Mouse (Mus musculus): ENCODE results near the gene Zfp281. TPM values are rescaled to one million over a fixed set of nuclear protein-coding genes. Genes with fewer than 3 reads are reported as not detected.

Zfp281 gene
- total RNA-seq, 2 experiments from 2014 or later: 34.6 to 38.6 TPM

- TF ChIP-seq CTCF (IDR thresholded peaks at IDR 0.05): no peak
- no peak overlapping the region for H3K27ac ChIP-seq
- no peak for DNase-seq (ENCODE audit: extremely low spot score in 1 of 2, low spot score in 2 of 2)
- no peak overlapping the region for H3K4me3 ChIP-seq
- intact Hi-C loops (cut with DNase I): no loop called here
These were observed 24.6 kb upstream of the Zfp281 start for GRCm38 (mm10) chr1:136600067-136600466.

- no peak for DNase-seq (ENCODE audit: extremely low spot score in 1 of 2, low spot score in 2 of 2)
- H3K4me3 ChIP-seq: no peak overlapping the region
- no peak for TF ChIP-seq CTCF (IDR thresholded peaks at IDR 0.05)
- intact Hi-C loops (cut with DNase I): no loop called here
- H3K27ac ChIP-seq: no peak overlapping the region
These were observed 23.9 kb upstream of the Zfp281 start for GRCm38 (mm10) chr1:136600647-136601345.

- TF ChIP-seq CTCF (IDR thresholded peaks at IDR 0.05): no peak
- Histone ChIP-seq H3K27ac (no peak overlapping the region), H3K4me3 (no peak overlapping the region)
- DNase-seq (ENCODE audit: extremely low spot score in 1 of 2, low spot score in 2 of 2): no peak
- intact Hi-C loops (cut with DNase I): no loop called here
These were observed 23.3 kb upstream of the Zfp281 start for GRCm38 (mm10) chr1:136601346-136601888.

- no peak for TF ChIP-seq CTCF (IDR thresholded peaks at IDR 0.05)
- DNase-seq (ENCODE audit: extremely low spot score in 1 of 2, low spot score in 2 of 2): no peak
- no peak overlapping the region for H3K4me3 ChIP-seq
- intact Hi-C loops (cut with DNase I): no loop called here
- H3K27ac ChIP-seq: no peak overlapping the region
These were observed 22.4 kb upstream of the Zfp281 start for GRCm38 (mm10) chr1:136602303-136602702.

- intact Hi-C loops (cut with DNase I): no loop called here
- H3K27ac ChIP-seq: no peak overlapping the region
- no peak for DNase-seq (ENCODE audit: extremely low spot score in 1 of 2, low spot score in 2 of 2)
- TF ChIP-seq CTCF (IDR thresholded peaks at IDR 0.05): no peak; the same call in 1 of the 2 replicates
- H3K4me3 ChIP-seq: no peak overlapping the region
These were observed 20.5 kb upstream of the Zfp281 start for GRCm38 (mm10) chr1:136604190-136604589.

GRCm38 (mm10) chr1:136605790-136606189 is 18.9 kb upstream of the Zfp281 start:
- no peak for TF ChIP-seq CTCF (IDR thresholded peaks at IDR 0.05)
- H3K4me3 ChIP-seq: no peak overlapping the region
- no peak for DNase-seq (ENCODE audit: extremely low spot score in 1 of 2, low spot score in 2 of 2)
- intact Hi-C loops (cut with DNase I): no loop called here
- no peak overlapping the region for H3K27ac ChIP-seq

GRCm38 (mm10) chr1:136606278-136606677 is 18.4 kb upstream of the Zfp281 start:
- no peak overlapping the region for H3K27ac ChIP-seq
- intact Hi-C loops (cut with DNase I): no loop called here
- no peak overlapping the region for H3K4me3 ChIP-seq
- no peak for TF ChIP-seq CTCF (IDR thresholded peaks at IDR 0.05)
- no peak for DNase-seq (ENCODE audit: extremely low spot score in 1 of 2, low spot score in 2 of 2)

GRCm38 (mm10) chr1:136608339-136609261 is 16.1 kb upstream of the Zfp281 start:
- Histone ChIP-seq H3K27ac (no peak overlapping the region), H3K4me3 (no peak overlapping the region)
- TF ChIP-seq CTCF (IDR thresholded peaks at IDR 0.05): no peak
- no peak for DNase-seq (ENCODE audit: extremely low spot score in 1 of 2, low spot score in 2 of 2)
- intact Hi-C loops (cut with DNase I): no loop called here

- TF ChIP-seq CTCF (IDR thresholded peaks at IDR 0.05): no peak
These were observed 12.9 kb upstream of the Zfp281 start for GRCm38 (mm10) chr1:136611803-136612202.

GRCm38 (mm10) chr1:136613300-136613751 is 11.4 kb upstream of the Zfp281 start:
- intact Hi-C loops (cut with DNase I): loop anchor here (2.0 kb wide), 1 partner anchor 125 kb away; no protein-coding TSS in a partner anchor
- no peak overlapping the region for H3K4me3 ChIP-seq
- TF ChIP-seq CTCF (IDR thresholded peaks at IDR 0.05): no peak
- DNase-seq (ENCODE audit: extremely low spot score in 1 of 2, low spot score in 2 of 2): no peak
- peak overlapping the region; percentile 54 for H3K27ac ChIP-seq

More at GRCm38 (mm10) chr1:136611803-136612202, 12.9 kb upstream of the Zfp281 start:
- intact Hi-C loops (cut with DNase I): loop anchor here (2.0 kb wide), 1 partner anchor 127 kb away; no protein-coding TSS in a partner anchor
- no peak for DNase-seq (ENCODE audit: extremely low spot score in 1 of 2, low spot score in 2 of 2)
- Histone ChIP-seq H3K4me3 (no peak overlapping the region), H3K27ac (peak overlapping the region; percentile 28; the same call in 1 of the 2 replicates)

- Histone ChIP-seq H3K27ac (no peak overlapping the region), H3K4me3 (no peak overlapping the region)
- intact Hi-C loops (cut with DNase I): no loop called here
- no peak for TF ChIP-seq CTCF (IDR thresholded peaks at IDR 0.05)
- no peak for DNase-seq (ENCODE audit: extremely low spot score in 1 of 2, low spot score in 2 of 2)
These were observed 9.8 kb upstream of the Zfp281 start for GRCm38 (mm10) chr1:136614748-136615440.
